Comparison of ENCODE assay signal across 8 mouse cellular contexts in genomic region chr1:106544817-106545612, GRCm38 (mm10).
DNase-seq lines count a peak whose midpoint lies in the region; ATAC-seq lines count a peak whose summit lies in the region.

No protein-coding gene starts in this region.

- H3K9me3 ChIP-seq in hindbrain, embryonic 11.5 days (ENCODE audit: control insufficient read depth, low read length), result no peaks in the 10 kb centered on the region
- H3K9me3 ChIP-seq in hindbrain, embryonic 12.5 days (replicated peaks), result no peaks in the 10 kb centered on the region

- no peak overlapping the region for H3K4me2 ChIP-seq in hindbrain, embryonic 11.5 days (replicated peaks; ENCODE audit: low read depth, low read length)
- H3K4me2 ChIP-seq in hindbrain, embryonic 12.5 days (replicated peaks), result no peak overlapping the region

- H3K4me3 ChIP-seq in hindbrain, embryonic 11.5 days (ENCODE audit: low read depth, low read length), result no peak overlapping the region
- no peak overlapping the region for H3K4me3 ChIP-seq in hindbrain, embryonic 12.5 days

- H3K27me3 ChIP-seq in hindbrain, embryonic 11.5 days (ENCODE audit: control insufficient read depth, insufficient read depth, low read length), result no peaks in the 10 kb centered on the region
- no peaks in the 10 kb centered on the region for H3K27me3 ChIP-seq in hindbrain, embryonic 12.5 days

- no peak overlapping the region for H3K27ac ChIP-seq in hindbrain, embryonic 11.5 days (ENCODE audit: low read depth, low read length)
- no peak overlapping the region for H3K27ac ChIP-seq in hindbrain, embryonic 12.5 days

- H3K36me3 ChIP-seq in hindbrain, embryonic 11.5 days (ENCODE audit: control insufficient read depth, insufficient read depth, low read length), result no peaks in the 10 kb centered on the region
- no peaks in the 10 kb centered on the region for H3K36me3 ChIP-seq in hindbrain, embryonic 12.5 days

- peak; percentile 45; the same call in 1 of the 2 replicates for ATAC-seq in hindbrain, embryonic 11.5 days (ENCODE audit: low FRiP score)
- ATAC-seq in hindbrain, embryonic 12.5 days (ENCODE audit: low FRiP score), result no peak
- peak; percentile 60 for ATAC-seq in CD4-positive, CD25-positive, alpha-beta regulatory T cell, adult 4 months
- 0 out of 2 replicates have a peak, but pooled peaks have one; percentile 13 for ATAC-seq in granulocyte monocyte progenitor cell, adult 5-6 weeks (replicated peaks; ENCODE audit: poor library complexity, severe bottlenecking)

- intact Hi-C loops in left cerebral cortex, postnatal 25 days (cut with DNase I), result loop anchor here (1.0 to 5.0 kb wide), 2 partner anchors 118 to 170 kb away; no protein-coding TSS in a partner anchor

- 75% methylated on average over 6 of the region's 6 CpGs for WGBS in hindbrain, embryonic 11.5 days
- WGBS in hindbrain, embryonic 12.5 days, result 69% methylated on average over 6 of the region's 6 CpGs

- peak; percentile 32 for DNase-seq in hindbrain, embryonic 11.5 days (ENCODE audit: low spot score)
- DNase-seq in adrenal gland, adult 2 months, result peak; percentile 38
- peak; percentile 36 to 41 for DNase-seq in left cerebral cortex, postnatal 25 days (ENCODE audit: low spot score in 2 of 2)
- DNase-seq in right cerebral cortex, postnatal 4 days, result peak; percentile 29
- DNase-seq in MN1 (ENCODE audit: low spot score), result no peak

- no peak overlapping the region for H3K9ac ChIP-seq in hindbrain, embryonic 11.5 days (ENCODE audit: low read depth, low read length)
- H3K9ac ChIP-seq in hindbrain, embryonic 12.5 days, result no peak overlapping the region

- H3K4me1 ChIP-seq in hindbrain, embryonic 11.5 days (replicated peaks; ENCODE audit: control insufficient read depth, insufficient read depth, low read length), result no peaks in the 10 kb centered on the region
- H3K4me1 ChIP-seq in hindbrain, embryonic 12.5 days, result no peaks in the 10 kb centered on the region
